Mouse (Mus musculus): ENCODE measurements around the gene Ccdc28b.

The Ccdc28b gene

GRCm38 (mm10) chr4:129623681-129624091 lies at the start of gene Ccdc28b:
Gene Ccdc28b, minus strand, starts transcription at chr4:129623947.
- DNase-seq (ENCODE audit: low spot score in 2 of 2), result peak in 1 of 2 experiments; percentile 60

- DNase-seq (ENCODE audit: low spot score in 2 of 2), result no peak
These were observed 49.2 kb upstream of the Ccdc28b start for GRCm38 (mm10) chr4:129672878-129673449.

GRCm38 (mm10) chr4:129672083-129672877 lies 48.5 kb upstream of the Ccdc28b start, which contains the start of gene Kpna6:
Gene Kpna6, minus strand, starts transcription at chr4:129672767.
- peak; percentile 83 to 85 for DNase-seq (ENCODE audit: low spot score in 2 of 2)

- no peak for DNase-seq (ENCODE audit: low spot score in 2 of 2)
These were observed 47.8 kb upstream of the Ccdc28b start for GRCm38 (mm10) chr4:129671491-129672082.

- no peak for DNase-seq (ENCODE audit: low spot score in 2 of 2)
These were observed 38.6 kb upstream of the Ccdc28b start for GRCm38 (mm10) chr4:129662255-129662813.

- no peak for DNase-seq (ENCODE audit: low spot score in 2 of 2)
These were observed 37.8 kb upstream of the Ccdc28b start for GRCm38 (mm10) chr4:129661584-129661983.

- DNase-seq (ENCODE audit: low spot score in 2 of 2), result no peak
These were observed 31.0 kb upstream of the Ccdc28b start for GRCm38 (mm10) chr4:129654770-129655169.

- no peak for DNase-seq (ENCODE audit: low spot score in 2 of 2)
These were observed 26.6 kb upstream of the Ccdc28b start for GRCm38 (mm10) chr4:129650359-129650758.

- DNase-seq (ENCODE audit: low spot score in 2 of 2), result no peak
These were observed 24.9 kb upstream of the Ccdc28b start for GRCm38 (mm10) chr4:129648656-129649055.

GRCm38 (mm10) chr4:129645204-129645603 lies 21.5 kb upstream of the Ccdc28b start:
- no peak for DNase-seq (ENCODE audit: low spot score in 2 of 2)

- DNase-seq (ENCODE audit: low spot score in 2 of 2), result no peak
These were observed 18.0 kb upstream of the Ccdc28b start for GRCm38 (mm10) chr4:129641756-129642155.

- peak; percentile 95 to 96 for DNase-seq (ENCODE audit: low spot score in 2 of 2)
These were observed 17.1 kb upstream of the Ccdc28b start, which contains the start of gene Txlna for GRCm38 (mm10) chr4:129640638-129641467. Gene Txlna, minus strand, starts transcription at chr4:129641065.

- no peak for DNase-seq (ENCODE audit: low spot score in 2 of 2)
These were observed 16.4 kb upstream of the Ccdc28b start for GRCm38 (mm10) chr4:129640101-129640637.

GRCm38 (mm10) chr4:129639221-129639620 lies 15.5 kb upstream of the Ccdc28b start:
- DNase-seq (ENCODE audit: low spot score in 2 of 2), result no peak

GRCm38 (mm10) chr4:129633852-129634251 lies 10.1 kb upstream of the Ccdc28b start:
- DNase-seq (ENCODE audit: low spot score in 2 of 2), result no peak

GRCm38 (mm10) chr4:129631867-129632266 lies 8.1 kb upstream of the Ccdc28b start:
- DNase-seq (ENCODE audit: low spot score in 2 of 2), result no peak

GRCm38 (mm10) chr4:129630944-129631343 lies 7.2 kb upstream of the Ccdc28b start:
- no peak for DNase-seq (ENCODE audit: low spot score in 2 of 2)

- DNase-seq (ENCODE audit: low spot score in 2 of 2), result no peak
These were observed 2.3 kb upstream of the Ccdc28b start for GRCm38 (mm10) chr4:129626035-129626434.

- no peak for DNase-seq (ENCODE audit: low spot score in 2 of 2)
These were observed 1.7 kb upstream of the Ccdc28b start for GRCm38 (mm10) chr4:129625496-129625895.

- peak in 1 of 2 experiments; percentile 59 for DNase-seq (ENCODE audit: low spot score in 2 of 2)
These were observed 1.3 kb upstream of the Ccdc28b start for GRCm38 (mm10) chr4:129625029-129625370.
